Mouse (Mus musculus): ENCODE measurements around the gene Nckap5l. TPM values are rescaled to one million over a fixed set of nuclear protein-coding genes. Genes with fewer than 3 reads are reported as not detected.
"Not testable (repeated sequence)": the region's sequence is repeated elsewhere in the genome, so short reads cannot be mapped to it uniquely, and the experiment has no call there.

Nckap5l gene
- polyA plus RNA-seq, 1 experiment from 2014 or later = 9.3 TPM

DNA sequence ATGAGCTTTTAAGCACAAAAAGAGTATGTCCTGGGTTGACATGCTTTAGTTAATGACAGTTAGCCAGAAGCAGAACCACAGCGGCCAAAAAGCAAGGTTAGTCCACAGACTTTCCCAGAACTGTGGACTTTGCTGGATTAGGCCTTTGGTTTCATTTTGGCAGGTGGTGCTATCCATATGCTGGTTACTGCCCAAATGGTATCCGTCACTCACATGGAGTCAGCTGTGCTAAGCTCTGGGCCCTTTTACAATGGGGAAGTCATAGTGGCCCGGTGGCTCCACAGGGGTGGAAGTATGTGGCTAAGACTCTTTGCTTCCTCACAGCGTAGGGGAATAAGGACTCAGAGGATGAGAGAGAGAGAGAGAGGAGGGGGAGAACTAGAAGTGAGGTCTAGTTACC, 69.6 kb downstream of the Nckap5l start:
- H3K9ac ChIP-seq = no peak overlapping the region
- no peak for ATAC-seq
- no peak overlapping the region for H3K27ac ChIP-seq
- no peaks in the 10 kb centered on the region for H3K9me3 ChIP-seq (replicated peaks)
- H3K36me3 ChIP-seq (ENCODE audit: poor library complexity, severe bottlenecking) = no peaks in the 10 kb centered on the region
- no peak overlapping the region for H3K4me2 ChIP-seq
- no peak overlapping the region for H3K4me3 ChIP-seq
- H3K4me1 ChIP-seq = peaks cover 6% of the 10 kb centered on the region
- H3K27me3 ChIP-seq = no peaks in the 10 kb centered on the region
- WGBS = 73% methylated on average over 4 of the region's 4 CpGs

- H3K4me1 ChIP-seq = no peaks in the 10 kb centered on the region
- no peaks in the 10 kb centered on the region for H3K27me3 ChIP-seq
- H3K4me3 ChIP-seq = no peak overlapping the region
- no peak for ATAC-seq
- H3K36me3 ChIP-seq (ENCODE audit: poor library complexity, severe bottlenecking) = no peaks in the 10 kb centered on the region
- H3K27ac ChIP-seq = no peak overlapping the region
- WGBS = 73% methylated on average over 3 of the region's 3 CpGs
- H3K4me2 ChIP-seq = no peak overlapping the region
- no peaks in the 10 kb centered on the region for H3K9me3 ChIP-seq (replicated peaks)
- H3K9ac ChIP-seq = no peak overlapping the region
These were observed 70.8 kb downstream of the Nckap5l start for GRCm38 (mm10) chr15:99386796-99387195.

GRCm38 (mm10) chr15:99386110-99386509, 71.4 kb downstream of the Nckap5l start:
- not testable (repeated sequence) for H3K27me3 ChIP-seq; H3K9ac ChIP-seq; H3K36me3 ChIP-seq (ENCODE audit: poor library complexity, severe bottlenecking); ATAC-seq; H3K4me2 ChIP-seq; H3K4me3 ChIP-seq; H3K4me1 ChIP-seq; H3K9me3 ChIP-seq (replicated peaks); H3K27ac ChIP-seq
- 81% methylated on average over 3 of the region's 3 CpGs for WGBS

- no peaks in the 10 kb centered on the region for H3K4me1 ChIP-seq
- no peak overlapping the region for H3K27ac ChIP-seq
- no peak overlapping the region for H3K9ac ChIP-seq
- 76% methylated on average over 6 of the region's 6 CpGs for WGBS
- no peaks in the 10 kb centered on the region for H3K9me3 ChIP-seq (replicated peaks)
- H3K4me2 ChIP-seq = no peak overlapping the region
- ATAC-seq = no peak
- H3K27me3 ChIP-seq = no peaks in the 10 kb centered on the region
- no peak overlapping the region for H3K4me3 ChIP-seq
- no peaks in the 10 kb centered on the region for H3K36me3 ChIP-seq (ENCODE audit: poor library complexity, severe bottlenecking)
These were observed 73.5 kb downstream of the Nckap5l start for GRCm38 (mm10) chr15:99384071-99384470.

DNA sequence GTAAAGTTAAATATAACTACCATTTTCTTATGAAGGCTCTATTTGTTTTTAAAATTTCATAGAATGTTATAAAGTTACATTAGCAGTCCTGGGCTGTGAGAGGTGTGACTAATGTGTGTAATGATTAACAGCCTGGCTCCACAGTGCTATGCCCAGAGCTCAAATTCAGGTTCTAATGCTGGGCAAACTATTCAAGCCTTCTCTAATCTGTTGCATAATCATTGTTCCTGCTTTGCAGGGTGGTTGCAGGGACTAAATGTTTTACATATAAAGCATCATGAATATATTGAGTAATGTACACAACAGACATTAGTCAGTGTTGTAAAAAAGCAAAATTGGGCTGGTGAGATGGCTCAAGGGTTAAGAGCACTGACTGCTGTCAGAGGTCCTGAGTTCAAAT, 74.7 kb downstream of the Nckap5l start:
- no peaks in the 10 kb centered on the region for H3K9me3 ChIP-seq (replicated peaks)
- H3K9ac ChIP-seq = no peak overlapping the region
- no peak overlapping the region for H3K4me3 ChIP-seq
- H3K27ac ChIP-seq = no peak overlapping the region
- H3K4me2 ChIP-seq = no peak overlapping the region
- no peak for ATAC-seq
- H3K36me3 ChIP-seq (ENCODE audit: poor library complexity, severe bottlenecking) = no peaks in the 10 kb centered on the region
- H3K27me3 ChIP-seq = no peaks in the 10 kb centered on the region
- no peaks in the 10 kb centered on the region for H3K4me1 ChIP-seq

GRCm38 (mm10) chr15:99376240-99376639, 81.3 kb downstream of the Nckap5l start:
- Histone ChIP-seq H3K27ac (no peak overlapping the region), H3K36me3 (ENCODE audit: poor library complexity, severe bottlenecking) (no peaks in the 10 kb centered on the region), H3K4me3 (no peak overlapping the region), H3K4me1 (no peaks in the 10 kb centered on the region), H3K9me3 (replicated peaks) (no peaks in the 10 kb centered on the region), H3K9ac (no peak overlapping the region), H3K4me2 (no peak overlapping the region), H3K27me3 (peaks cover 7% of the 10 kb centered on the region; the same call in 1 of the 2 replicates)
- 88% methylated on average over 5 of the region's 5 CpGs for WGBS
- ATAC-seq = no peak

DNA sequence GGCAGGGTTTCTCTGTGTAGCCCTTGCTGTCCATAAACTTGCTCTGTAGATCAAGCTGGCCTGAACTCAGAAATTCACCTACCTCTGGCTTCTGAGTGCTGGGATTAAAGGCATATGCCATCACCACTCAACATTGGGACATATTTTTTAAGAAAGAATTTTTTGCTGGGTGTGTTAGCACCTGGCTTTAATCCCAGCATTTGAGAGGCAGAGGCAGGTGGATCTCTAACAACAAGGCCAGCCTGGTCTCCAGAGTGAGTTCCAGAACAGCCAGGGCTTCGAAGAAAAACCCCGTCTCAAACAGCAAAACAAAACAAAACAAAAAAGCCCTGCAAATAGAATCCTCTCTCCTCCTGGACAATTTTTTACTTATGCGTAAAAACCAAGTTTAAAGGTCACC, 82.0 kb downstream of the Nckap5l start:
- Histone ChIP-seq H3K9me3 (replicated peaks) (no peaks in the 10 kb centered on the region), H3K4me1 (no peaks in the 10 kb centered on the region), H3K4me3 (no peak overlapping the region), H3K9ac (no peak overlapping the region), H3K4me2 (no peak overlapping the region), H3K36me3 (ENCODE audit: poor library complexity, severe bottlenecking) (no peaks in the 10 kb centered on the region), H3K27ac (no peak overlapping the region), H3K27me3 (peaks cover 7% of the 10 kb centered on the region; the same call in 1 of the 2 replicates)
- 85% methylated on average over 3 of the region's 3 CpGs for WGBS
- no peak for ATAC-seq

GRCm38 (mm10) chr15:99375036-99375435, 82.5 kb downstream of the Nckap5l start:
- Histone ChIP-seq H3K9ac (no peak overlapping the region), H3K36me3 (ENCODE audit: poor library complexity, severe bottlenecking) (no peaks in the 10 kb centered on the region), H3K9me3 (replicated peaks) (no peaks in the 10 kb centered on the region), H3K27ac (no peak overlapping the region), H3K4me3 (no peak overlapping the region), H3K4me2 (no peak overlapping the region), H3K4me1 (no peaks in the 10 kb centered on the region), H3K27me3 (peaks cover 7% of the 10 kb centered on the region; the same call in 1 of the 2 replicates)
- 88% methylated on average over 5 of the region's 5 CpGs for WGBS
- ATAC-seq = no peak

DNA sequence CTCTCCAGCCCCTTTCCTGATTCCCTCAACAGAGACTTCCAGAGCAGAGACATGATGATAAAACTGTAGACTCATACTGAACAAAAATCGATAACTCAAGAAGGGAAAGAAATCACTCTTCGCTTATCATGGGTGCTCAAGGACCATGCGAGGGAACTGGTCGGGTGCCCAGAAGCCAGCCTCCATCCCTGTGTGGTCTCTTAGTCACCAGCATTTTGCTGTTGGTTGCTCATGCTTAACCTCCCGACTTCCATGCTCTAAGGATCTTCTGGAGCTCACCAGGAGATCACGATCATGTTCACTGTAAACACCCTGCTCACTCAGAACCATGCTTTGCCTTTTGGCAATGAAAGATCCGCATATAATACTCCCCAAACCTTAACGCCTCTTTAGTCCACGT, 84.8 kb downstream of the Nckap5l start:
- Histone ChIP-seq H3K4me1 (peaks cover 14% of the 10 kb centered on the region), H3K4me3 (no peak overlapping the region), H3K27me3 (peaks cover 7% of the 10 kb centered on the region; the same call in 1 of the 2 replicates), H3K9me3 (replicated peaks) (no peaks in the 10 kb centered on the region), H3K9ac (no peak overlapping the region), H3K4me2 (no peak overlapping the region), H3K36me3 (ENCODE audit: poor library complexity, severe bottlenecking) (no peaks in the 10 kb centered on the region), H3K27ac (no peak overlapping the region)
- no peak for ATAC-seq
- 85% methylated on average over 9 of the region's 9 CpGs for WGBS

Other genes starting within 250 kb of the Nckap5l start
- gene Kcnh3, start 232.9 kb downstream of the Nckap5l start, polyA plus RNA-seq (2015; fragmentation: Nextera tagmentation; extraction: Ambion mirVana) = 2.3 and 2.5 TPM in 2 replicates
- 198 and 213 TPM in 2 replicates for gene Mcrs1, start 205.8 kb downstream of the Nckap5l start, polyA plus RNA-seq (2015; fragmentation: Nextera tagmentation; extraction: Ambion mirVana)
- gene Prpf40b, start 162.7 kb downstream of the Nckap5l start, polyA plus RNA-seq (2015; fragmentation: Nextera tagmentation; extraction: Ambion mirVana) = 98.6 and 107 TPM in 2 replicates
- gene Fam186b, start 161.9 kb downstream of the Nckap5l start, polyA plus RNA-seq (2015; fragmentation: Nextera tagmentation; extraction: Ambion mirVana) = 0.28 TPM in 1 of 2 replicates, not detected in the other
- 8.1 and 8.2 TPM in 2 replicates for gene Fmnl3, start 87.3 kb downstream of the Nckap5l start, polyA plus RNA-seq (2015; fragmentation: Nextera tagmentation; extraction: Ambion mirVana)
- 227 and 249 TPM in 2 replicates for gene Tmbim6, start 64.9 kb downstream of the Nckap5l start, polyA plus RNA-seq (2015; fragmentation: Nextera tagmentation; extraction: Ambion mirVana)
- gene Bcdin3d, start 17.0 kb upstream of the Nckap5l start, polyA plus RNA-seq (2015; fragmentation: Nextera tagmentation; extraction: Ambion mirVana) = 24.7 and 25.4 TPM in 2 replicates
- 5.5 and 8.1 TPM in 2 replicates for gene Faim2, start 70.4 kb upstream of the Nckap5l start, polyA plus RNA-seq (2015; fragmentation: Nextera tagmentation; extraction: Ambion mirVana)
- not detected in 2 replicates for gene Aqp2, start 121.3 kb upstream of the Nckap5l start, polyA plus RNA-seq (2015; fragmentation: Nextera tagmentation; extraction: Ambion mirVana)
- gene Aqp5, start 133.0 kb upstream of the Nckap5l start, polyA plus RNA-seq (2015; fragmentation: Nextera tagmentation; extraction: Ambion mirVana) = 0.14 and 0.25 TPM in 2 replicates
- gene Aqp6, start 143.7 kb upstream of the Nckap5l start, polyA plus RNA-seq (2015; fragmentation: Nextera tagmentation; extraction: Ambion mirVana) = not detected in 2 replicates
- 182 and 189 TPM in 2 replicates for gene Racgap1, start 193.9 kb upstream of the Nckap5l start, polyA plus RNA-seq (2015; fragmentation: Nextera tagmentation; extraction: Ambion mirVana)
- gene Asic1, start 212.6 kb upstream of the Nckap5l start, polyA plus RNA-seq (2015; fragmentation: Nextera tagmentation; extraction: Ambion mirVana) = 15.1 and 17.0 TPM in 2 replicates
- 118 and 130 TPM in 2 replicates for gene Smarcd1, start 244.4 kb upstream of the Nckap5l start, polyA plus RNA-seq (2015; fragmentation: Nextera tagmentation; extraction: Ambion mirVana)
- not detected in 2 replicates for gene Gm17349, start 247.7 kb upstream of the Nckap5l start, polyA plus RNA-seq (2015; fragmentation: Nextera tagmentation; extraction: Ambion mirVana)